Mouse (Mus musculus) frontal cortex, adult 2 months (tissue): Measurements from ENCODE around the gene Brms1. TPM values are rescaled to one million over a fixed set of nuclear protein-coding genes. Genes with fewer than 3 reads are reported as not detected.
"Not testable (repeated sequence)": the region's sequence is repeated elsewhere in the genome, so short reads cannot be mapped to it uniquely, and the experiment has no call there.

Experiments used
- DNase-seq, 2 experiments: peaks; one replicate each; pipeline ENCODE4 v3.0.0; 2022; ENCODE audit warnings: low spot score in 1 of 2; ENCODE audit errors: extremely low spot score in 1 of 2
- polyA plus RNA-seq: library from polyadenylated mRNA; depleted of rRNA; stranded (reverse); fragments of >200 nt; gene quantifications from 2 replicates; pipeline ENCODE4 v1.2.3, GENCODE M21; 2012; rRNA removed

The Brms1 gene
- polyA plus RNA-seq, 1 experiment = 32.5 TPM

DNA sequence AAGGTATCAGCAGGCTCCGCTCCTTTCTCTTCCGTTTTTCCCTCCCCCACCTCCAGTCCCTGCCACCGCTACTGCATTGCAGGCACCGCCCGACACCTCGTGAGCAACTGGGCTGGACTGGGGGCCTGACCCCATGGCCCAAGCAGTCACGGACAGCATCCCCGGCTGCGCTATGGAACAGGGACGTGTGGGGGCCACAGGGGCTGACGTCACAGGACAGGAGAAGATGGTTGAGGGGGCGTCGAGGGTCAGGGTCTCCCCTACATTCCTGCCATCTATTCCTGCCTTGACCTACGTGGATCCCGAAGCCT lies 43.6 kb downstream of the Brms1 start:
- DNase-seq = no peak

DNA sequence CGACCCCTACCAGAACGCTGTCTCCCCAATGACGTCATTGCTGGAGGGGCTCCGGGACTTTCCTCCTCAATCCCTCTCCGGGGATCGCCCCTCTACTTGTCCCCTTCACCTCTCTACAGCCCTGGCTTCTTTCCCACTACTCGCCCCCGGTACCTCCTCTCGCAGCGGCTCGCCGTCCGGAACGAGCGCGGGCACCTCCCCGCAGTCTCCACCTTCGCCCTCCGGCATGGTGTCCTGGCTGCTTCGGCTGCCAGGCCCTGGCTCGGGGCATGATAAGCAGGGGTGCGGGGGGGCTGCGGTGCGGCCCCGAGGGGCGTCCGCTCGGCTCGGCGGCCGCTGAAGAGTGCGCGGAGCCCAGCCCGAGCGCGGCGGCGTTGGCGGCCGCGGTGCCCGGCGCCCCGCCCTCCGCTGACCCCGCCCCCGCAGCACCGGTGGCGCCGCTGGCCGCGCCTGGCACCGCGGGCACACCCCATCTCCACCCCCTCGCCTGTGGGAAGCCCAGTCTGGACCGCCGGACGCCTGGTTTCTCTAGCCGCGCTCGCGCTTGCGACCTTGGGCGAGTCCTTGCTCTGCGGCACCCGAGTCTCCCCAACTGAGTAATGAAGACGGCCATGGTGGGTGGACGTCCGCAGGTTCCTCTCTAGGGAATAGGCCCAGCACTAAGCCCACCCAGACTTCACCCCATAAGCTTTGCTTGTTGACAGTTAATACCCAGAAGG lies 44.1 kb downstream of the Brms1 start, which contains the start of gene Tmem151a:
Tmem151a (minus strand) TSS at position 387 of the 719 bp plus-strand sequence.
- DNase-seq = no peak

DNA sequence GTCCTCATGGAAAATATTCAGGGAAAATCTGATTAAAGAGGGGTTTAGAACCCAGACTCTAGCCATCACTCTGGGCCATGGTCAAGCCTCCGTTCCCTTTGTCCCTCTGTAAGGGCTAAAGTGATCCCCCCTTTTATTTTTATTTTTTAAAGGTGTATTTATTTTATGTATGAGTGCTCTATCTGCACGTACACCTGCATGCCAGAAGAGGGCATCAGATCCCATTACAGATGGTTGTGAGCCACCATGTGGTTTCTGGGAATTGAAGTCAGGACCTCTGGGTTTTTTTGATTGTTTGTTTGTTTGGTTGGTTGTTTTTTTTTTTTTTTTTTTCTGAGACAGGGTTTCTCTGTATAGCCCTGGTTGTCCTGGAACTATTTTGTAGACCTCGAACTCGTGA lies 45.4 kb downstream of the Brms1 start:
- DNase-seq = not testable (repeated sequence)

DNA sequence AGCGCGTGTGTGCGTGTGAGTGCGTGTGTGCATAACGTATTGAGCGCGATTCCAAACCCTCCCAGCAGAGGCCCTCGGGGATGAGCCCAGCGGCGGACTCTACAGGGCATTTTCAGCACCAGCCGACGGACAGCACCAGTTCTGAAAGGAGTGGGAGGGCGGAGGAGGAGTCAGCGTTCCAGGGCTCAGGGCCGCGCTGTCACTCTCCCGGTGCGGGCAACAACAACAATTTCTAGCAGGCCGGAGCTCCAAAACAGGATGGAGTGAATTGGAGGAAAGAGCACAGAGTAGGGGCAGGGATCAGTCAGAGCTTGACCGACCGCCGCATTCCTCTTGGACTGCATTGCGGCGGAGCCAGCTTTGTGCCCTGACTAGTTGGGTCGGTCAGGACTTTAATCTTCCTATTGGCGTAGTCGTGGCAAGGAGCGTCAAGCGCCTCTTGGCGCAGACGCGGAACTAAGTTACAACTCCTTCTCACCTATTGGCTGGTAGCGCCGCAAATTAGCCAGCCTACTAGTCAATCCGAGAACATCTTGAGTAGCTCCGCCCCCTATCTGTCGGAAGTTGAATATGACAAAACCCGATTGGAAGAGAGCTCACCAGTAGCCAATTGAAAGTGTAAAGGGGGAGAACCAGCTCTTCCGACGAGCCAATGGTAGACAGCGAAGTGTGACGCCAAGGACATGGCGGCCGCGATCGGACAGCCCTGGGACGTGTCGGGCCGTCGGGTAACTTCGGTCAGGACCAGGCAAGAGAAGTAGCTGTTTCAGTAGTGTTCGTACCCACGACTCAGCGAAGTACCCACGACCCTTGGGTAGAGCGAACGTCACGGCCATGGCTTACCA lies 47.0 kb downstream of the Brms1 start, which contains the start of gene Yif1a:
Yif1a (plus strand) TSS at position 655 of the 845 bp plus-strand sequence.
- peak; percentile 98 to 99 for DNase-seq

DNA sequence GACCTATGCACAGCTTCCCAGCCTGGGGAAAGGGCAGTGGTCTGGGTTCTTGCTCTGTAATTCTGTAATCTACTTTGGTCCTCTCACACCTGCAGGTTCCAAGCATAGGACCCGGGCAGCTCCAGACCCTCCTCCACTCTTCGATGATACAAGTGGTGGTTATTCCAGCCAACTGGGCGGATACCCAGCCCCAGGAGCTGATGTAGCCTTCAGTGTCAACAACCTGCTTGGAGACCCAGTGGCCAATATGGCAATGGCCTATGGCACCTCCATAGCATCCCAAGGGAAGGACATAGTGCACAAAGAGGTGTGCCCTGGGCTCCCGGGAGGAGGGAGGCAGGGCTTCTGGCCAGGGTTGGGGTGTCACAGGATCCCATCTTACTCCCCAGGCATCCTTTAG lies 48.2 kb downstream of the Brms1 start:
- no peak for DNase-seq

DNA sequence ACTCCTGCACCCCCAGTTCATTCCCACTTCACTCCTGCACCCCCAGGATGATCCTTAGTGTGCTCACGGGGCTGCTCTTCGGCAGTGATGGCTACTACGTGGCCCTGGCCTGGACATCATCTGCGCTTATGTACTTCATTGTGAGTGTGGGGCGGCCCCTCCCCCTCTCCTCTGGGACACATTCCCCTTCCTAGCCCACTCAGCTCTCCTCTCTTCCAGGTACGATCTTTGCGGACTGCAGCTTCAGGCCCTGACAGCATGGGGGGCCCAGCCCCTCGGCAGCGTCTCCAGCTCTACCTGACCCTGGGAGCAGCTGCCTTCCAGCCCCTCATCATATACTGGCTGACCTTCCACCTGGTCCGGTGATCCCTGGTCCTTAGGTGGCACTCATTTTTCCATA lies 50.9 kb downstream of the Brms1 start:
- no peak for DNase-seq

DNA sequence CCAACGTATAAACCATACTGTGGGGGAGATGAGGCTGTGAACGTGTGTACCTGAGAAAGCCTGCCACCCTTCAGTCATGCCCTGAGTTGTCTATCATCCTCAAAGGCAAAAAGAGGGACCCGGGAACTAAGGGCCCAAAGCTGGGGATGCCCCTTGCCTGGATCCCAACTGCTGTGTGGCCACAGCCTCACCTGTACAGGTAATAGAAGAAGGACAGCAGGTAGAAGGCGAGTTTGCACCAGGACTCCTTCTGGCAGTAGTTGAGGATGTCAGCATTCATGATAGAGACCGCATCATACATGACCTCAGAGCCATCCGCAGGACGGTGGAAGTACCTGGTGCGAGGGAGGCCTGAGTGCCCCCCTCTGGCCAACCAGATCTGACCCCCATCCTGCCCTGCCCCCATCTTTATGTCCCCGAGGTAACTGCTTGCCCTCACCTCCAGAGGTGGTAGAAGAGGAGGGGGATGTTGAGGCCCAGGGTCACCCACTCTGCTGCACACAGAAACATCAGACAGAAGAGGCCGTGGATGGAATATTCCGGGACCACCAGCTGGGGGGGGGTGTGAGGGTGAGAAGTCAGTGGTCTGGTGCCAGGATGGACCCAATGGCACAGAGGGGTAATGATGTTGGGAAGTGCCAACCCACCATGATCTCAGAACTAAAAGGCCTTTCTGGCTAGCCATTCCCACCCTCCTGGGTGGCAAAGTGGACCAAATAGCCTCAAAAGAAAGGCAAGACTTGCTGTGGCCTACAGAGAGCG lies 52.5 kb downstream of the Brms1 start:
- no peak for DNase-seq

DNA sequence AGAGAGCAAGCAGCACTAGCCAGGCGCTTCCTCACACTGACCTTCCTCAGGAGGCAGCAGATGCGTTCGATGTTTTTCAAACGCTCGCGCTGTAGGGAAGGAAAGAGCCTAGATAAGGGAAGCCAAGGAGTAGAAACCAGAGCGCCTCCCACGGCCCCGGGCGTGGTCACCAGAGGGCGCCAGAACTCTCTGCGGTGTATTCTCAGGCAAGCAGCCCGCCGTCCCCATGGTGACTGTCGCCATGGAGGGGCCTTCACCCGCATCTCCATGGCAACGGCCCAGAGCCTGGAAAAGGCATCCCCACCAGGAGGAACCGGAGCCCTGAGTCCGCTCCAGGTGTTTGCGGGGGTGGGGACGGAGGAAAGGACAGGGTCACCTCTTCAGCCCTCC lies 53.1 kb downstream of the Brms1 start:
- peak; percentile 97 to 99 for DNase-seq

DNA sequence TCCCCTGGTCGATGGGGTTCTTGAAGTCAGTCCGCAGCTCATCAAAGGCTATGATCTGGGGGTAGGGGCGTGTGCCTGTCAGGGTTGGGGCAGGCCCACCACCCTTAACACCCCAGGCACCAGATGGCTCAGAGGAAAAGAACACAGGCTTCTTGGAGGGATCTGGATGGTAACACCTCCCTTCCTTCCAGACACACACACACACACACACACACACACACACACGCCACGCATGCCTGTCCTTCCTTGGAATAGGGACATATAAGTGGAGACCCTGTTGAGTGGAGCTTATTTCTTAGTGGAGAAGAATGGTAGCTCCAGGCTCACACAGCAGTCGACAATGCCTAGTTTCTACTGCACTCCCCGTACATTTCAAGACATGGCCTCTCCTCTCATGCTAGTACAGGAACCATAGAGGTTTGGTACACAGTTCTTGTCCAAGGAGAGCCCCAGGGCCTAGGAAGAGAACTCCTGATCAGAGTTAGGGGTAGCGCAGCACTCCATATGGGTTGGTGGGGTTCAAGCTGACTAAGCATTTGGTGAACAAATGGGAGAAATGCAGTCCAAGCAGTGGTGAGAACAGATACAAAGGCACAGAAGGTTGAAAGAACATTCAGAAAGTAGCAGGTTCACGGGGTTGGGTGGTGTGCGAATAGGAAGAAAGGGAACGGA lies 53.7 kb downstream of the Brms1 start:
- no peak for DNase-seq

DNA sequence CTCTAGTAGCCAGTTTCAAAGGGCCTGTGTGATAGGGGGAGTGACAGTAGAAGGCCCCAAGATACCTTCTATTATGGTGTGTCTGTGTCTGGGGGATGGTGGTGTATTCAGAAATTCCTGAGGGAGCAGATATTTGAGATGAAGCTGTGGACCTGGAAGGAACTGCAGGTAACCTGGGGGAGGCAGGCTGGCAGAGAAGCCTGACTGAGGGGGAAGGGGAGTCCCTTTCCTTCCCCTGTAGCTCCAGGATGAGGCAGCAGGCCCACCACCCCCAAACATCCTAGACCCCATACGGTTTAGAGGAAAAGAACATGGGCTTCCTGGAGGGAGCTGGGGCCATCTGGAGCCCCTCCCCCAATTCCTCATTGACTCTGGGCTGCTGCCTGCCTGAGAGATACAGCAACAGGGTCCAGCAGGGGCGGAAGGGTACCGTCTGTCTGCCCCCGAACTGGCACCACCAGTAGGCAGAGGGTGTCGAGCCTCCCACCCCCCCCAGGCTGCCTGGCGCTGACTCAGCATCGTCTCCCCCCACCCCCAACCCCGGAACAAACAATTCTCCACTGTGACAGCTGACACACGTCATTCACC lies 54.8 kb downstream of the Brms1 start:
- no peak for DNase-seq

DNA sequence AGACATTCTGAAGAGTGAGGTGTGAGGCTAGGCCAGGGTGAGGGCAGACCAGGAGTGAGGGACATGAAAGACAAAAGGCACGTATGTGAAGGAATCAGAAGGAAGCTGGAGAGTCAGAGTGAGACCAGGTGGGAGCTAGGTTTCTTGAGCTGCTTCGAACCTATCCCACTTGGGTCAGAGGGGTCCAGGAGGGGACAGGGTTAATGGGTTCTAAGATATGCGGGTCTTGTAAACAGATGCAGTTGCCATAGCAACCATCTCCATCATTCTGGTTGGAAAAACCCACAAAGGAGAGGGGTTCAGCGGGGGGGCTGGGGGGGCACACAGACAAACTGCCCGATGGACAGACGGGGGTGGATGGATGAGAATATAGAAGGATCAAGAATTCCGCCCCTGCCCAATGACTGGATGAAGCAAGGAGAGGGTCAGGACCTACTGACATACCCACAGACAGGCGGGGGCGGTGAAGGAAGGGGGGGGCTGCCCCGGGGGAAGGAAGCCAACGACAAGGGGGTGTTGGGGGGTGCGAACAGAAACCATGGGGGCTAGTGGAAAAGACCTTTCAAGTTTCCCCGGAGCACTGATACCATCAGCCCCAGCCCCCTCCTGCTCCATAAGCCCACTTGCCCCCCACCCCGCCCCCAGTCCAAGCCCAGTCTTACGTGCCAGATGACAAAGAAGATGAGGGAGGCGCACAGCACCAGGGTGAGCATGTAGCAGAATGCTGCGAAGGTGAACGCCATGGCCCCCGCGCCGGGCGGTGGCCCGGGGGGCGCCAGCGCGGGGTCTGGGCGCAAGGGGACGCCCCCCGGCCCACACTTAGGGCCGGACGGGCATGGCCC lies 56.6 kb downstream of the Brms1 start:
- DNase-seq = no peak

DNA sequence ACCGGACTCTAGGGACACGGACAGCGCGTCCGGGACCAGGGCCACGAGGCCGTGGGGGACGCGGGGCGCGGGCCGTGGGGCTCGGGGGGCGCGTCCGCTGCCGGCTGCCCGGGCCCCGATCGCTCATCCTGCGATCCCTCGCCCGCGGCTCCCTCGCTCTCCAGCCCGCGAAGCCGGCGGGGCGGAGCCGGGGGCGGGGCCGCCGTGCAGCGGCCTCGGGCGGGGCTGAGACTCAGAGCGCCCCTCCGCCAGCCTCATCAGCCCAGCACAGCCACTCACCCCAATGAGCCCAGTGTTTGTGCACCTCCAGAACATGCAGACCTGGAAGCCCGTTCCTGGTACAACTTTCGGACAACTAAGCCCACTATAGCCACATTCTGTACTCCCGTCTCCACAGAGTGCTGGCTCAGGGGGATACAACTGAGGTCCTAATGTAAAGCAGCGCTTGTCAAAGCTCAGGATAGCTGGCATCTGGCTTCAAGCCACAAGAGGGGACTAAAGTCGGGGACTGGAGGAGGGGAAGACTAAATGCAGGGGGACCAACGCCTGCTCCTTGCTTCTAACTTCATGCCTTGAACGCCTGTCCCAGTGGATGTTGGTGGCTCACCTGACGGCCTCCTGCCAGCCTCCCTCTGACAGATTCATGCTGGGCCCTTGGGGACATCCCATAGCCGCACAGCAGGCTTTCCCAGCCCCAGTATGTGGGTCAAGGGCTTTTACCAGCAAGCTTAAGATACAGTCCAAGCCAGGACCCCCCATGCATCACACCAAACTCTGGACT lies 57.4 kb downstream of the Brms1 start, which contains the start of gene Cnih2:
Cnih2 (minus strand) TSS at position 159 of the 781 bp plus-strand sequence.
- DNase-seq = peak in 1 of 2 experiments; percentile 75

Other genes starting within 250 kb of the Brms1 start
- 64.7 and 65.5 TPM in 2 replicates for gene Rbm4, start 247.5 kb upstream of the Brms1 start, polyA plus RNA-seq
- gene Gm21992, start 229.7 kb upstream of the Brms1 start, polyA plus RNA-seq = 15.3 and 16.3 TPM in 2 replicates
- 26.8 and 28.0 TPM in 2 replicates for gene Rbm14, start 229.7 kb upstream of the Brms1 start, polyA plus RNA-seq
- gene Ccs, start 202.0 kb upstream of the Brms1 start, polyA plus RNA-seq = 52.4 and 58.4 TPM in 2 replicates
- gene Ccdc87, start 202.0 kb upstream of the Brms1 start, polyA plus RNA-seq = 1.6 and 1.9 TPM in 2 replicates
- 138 and 145 TPM in 2 replicates for gene Ctsf, start 186.2 kb upstream of the Brms1 start, polyA plus RNA-seq
- 0.76 and 1.2 TPM in 2 replicates for gene Actn3, start 163.4 kb upstream of the Brms1 start, polyA plus RNA-seq
- 40.9 and 41.3 TPM in 2 replicates for gene Zdhhc24, start 162.7 kb upstream of the Brms1 start, polyA plus RNA-seq
- gene Bbs1, start 134.7 kb upstream of the Brms1 start, polyA plus RNA-seq = 32.7 and 36.4 TPM in 2 replicates
- 45.7 and 46.2 TPM in 2 replicates for gene Dpp3, start 113.1 kb upstream of the Brms1 start, polyA plus RNA-seq
- 13.7 and 15.0 TPM in 2 replicates for gene Peli3, start 98.2 kb upstream of the Brms1 start, polyA plus RNA-seq
- 52.3 and 64.9 TPM in 2 replicates for gene Mrpl11, start 79.2 kb upstream of the Brms1 start, polyA plus RNA-seq
- gene Npas4, start 51.0 kb upstream of the Brms1 start, polyA plus RNA-seq = 19.8 and 36.8 TPM in 2 replicates
- 23.2 and 26.5 TPM in 2 replicates for gene Slc29a2, start 17.5 kb upstream of the Brms1 start, polyA plus RNA-seq
- gene B4gat1, start 2.5 kb upstream of the Brms1 start, polyA plus RNA-seq = 96.1 and 97.4 TPM in 2 replicates
- 4.4 and 5.4 TPM in 2 replicates for gene AC124502.3, start 2.5 kb upstream of the Brms1 start, polyA plus RNA-seq
- gene Rin1, start 9.1 kb downstream of the Brms1 start, polyA plus RNA-seq = 59.9 and 70.6 TPM in 2 replicates
- 5.2 and 5.7 TPM in 2 replicates for gene Cd248, start 26.7 kb downstream of the Brms1 start, polyA plus RNA-seq
- 106 and 122 TPM in 2 replicates for gene Tmem151a, start 44.2 kb downstream of the Brms1 start, polyA plus RNA-seq
- gene Yif1a, start 47.2 kb downstream of the Brms1 start, polyA plus RNA-seq = 44.7 and 45.1 TPM in 2 replicates
- 383 and 422 TPM in 2 replicates for gene Cnih2, start 57.2 kb downstream of the Brms1 start, polyA plus RNA-seq
- gene Rab1b, start 65.7 kb downstream of the Brms1 start, polyA plus RNA-seq = 190 and 208 TPM in 2 replicates
- 183 and 187 TPM in 2 replicates for gene Klc2, start 77.2 kb downstream of the Brms1 start, polyA plus RNA-seq
- 43.3 and 47.3 TPM in 2 replicates for gene Pacs1, start 231.8 kb downstream of the Brms1 start, polyA plus RNA-seq